Mouse (Mus musculus): ENCODE data around the gene Serpina1a.
"Not testable (repeated sequence)": the region's sequence is repeated elsewhere in the genome, so short reads cannot be mapped to it uniquely, and the experiment has no call there.

Serpina1a gene

GRCm38 (mm10) chr12:103863101-103863974, at the start of gene Serpina1a:
Serpina1a (minus strand) TSS chr12:103863562.
- not testable (repeated sequence) for DNase-seq (ENCODE audit: low spot score)

DNA sequence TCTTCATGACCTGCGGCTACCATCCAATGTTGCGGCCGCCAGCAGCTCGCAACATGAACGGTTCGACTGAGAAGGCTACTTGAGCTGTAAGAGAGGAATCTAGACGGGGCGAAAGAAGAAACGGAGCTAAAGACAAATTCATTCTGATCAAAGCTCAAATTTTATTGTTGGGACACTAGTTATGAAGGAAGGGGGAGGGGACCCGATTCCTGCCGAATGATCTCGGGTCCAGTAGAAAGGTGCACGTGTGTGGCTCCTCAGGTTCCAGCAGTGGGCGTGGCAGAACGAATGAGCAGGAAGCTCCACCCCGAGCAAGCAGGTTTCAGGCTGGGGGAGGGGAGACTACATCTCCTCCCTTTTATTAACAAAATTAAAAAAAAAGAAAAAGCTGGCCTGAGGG, 45.8 kb upstream of the Serpina1a start:
- DNase-seq (ENCODE audit: low spot score), result not testable (repeated sequence)

DNA sequence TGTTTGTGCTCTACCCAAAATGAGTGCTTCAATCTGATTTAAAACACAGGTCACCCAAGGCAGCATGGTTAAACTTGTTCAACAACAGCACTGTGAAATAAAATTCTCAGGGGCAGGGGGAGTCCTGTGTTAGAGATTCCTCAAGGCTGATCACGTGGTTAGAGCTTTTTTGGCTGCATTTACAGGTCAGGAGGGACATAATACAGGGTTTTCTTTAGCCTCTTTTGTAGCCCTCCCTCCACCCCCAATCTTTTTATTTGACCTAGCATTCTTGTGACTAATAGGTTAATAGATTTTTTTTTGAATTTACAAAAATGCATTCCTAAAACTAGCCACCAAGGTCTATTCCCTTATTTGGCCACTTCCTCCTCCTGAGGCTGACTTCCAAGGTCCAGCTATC, 44.4 kb upstream of the Serpina1a start:
- DNase-seq (ENCODE audit: low spot score), result not testable (repeated sequence)

DNA sequence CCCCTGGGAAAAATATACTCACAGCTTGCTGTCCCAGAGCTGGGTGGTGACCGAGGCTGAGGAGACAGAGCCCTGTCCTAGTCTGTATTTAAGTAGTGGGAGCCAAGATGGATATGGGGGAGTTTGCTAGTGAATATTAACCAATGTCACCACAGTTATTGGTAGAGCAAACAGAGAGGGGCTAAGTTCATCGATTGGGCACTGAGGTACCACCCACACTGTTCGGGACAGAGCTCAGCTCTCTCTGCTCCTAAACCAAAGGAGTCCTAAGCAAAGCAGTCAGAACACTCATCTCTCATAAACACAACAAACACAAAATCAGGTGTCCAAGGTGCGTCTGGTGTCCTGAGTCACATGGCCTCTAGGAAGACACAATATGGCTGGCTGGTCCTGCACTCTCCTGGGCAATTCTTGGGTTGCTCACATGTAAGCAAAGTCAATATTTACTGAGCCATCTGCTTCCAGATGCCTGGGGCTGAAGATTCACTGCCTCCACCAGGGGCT, 41.5 kb upstream of the Serpina1a start, which contains the start of gene Serpina1c:
Gene Serpina1c (minus strand): TSS at position 51 of the 504 bp plus-strand sequence.
- DNase-seq (ENCODE audit: low spot score), result not testable (repeated sequence)

GRCm38 (mm10) chr12:103901929-103902328, 38.6 kb upstream of the Serpina1a start:
- DNase-seq (ENCODE audit: low spot score), result not testable (repeated sequence)

GRCm38 (mm10) chr12:103866873-103867272, 3.5 kb upstream of the Serpina1a start:
- DNase-seq (ENCODE audit: low spot score), result peak; percentile 3

- DNase-seq (ENCODE audit: low spot score), result no peak
These were observed 2.4 kb downstream of the Serpina1a start for GRCm38 (mm10) chr12:103860976-103861375.

GRCm38 (mm10) chr12:103860571-103860970, 2.8 kb downstream of the Serpina1a start:
- DNase-seq (ENCODE audit: low spot score), result not testable (repeated sequence)

GRCm38 (mm10) chr12:103859584-103859983, 3.8 kb downstream of the Serpina1a start:
- DNase-seq (ENCODE audit: low spot score), result not testable (repeated sequence)

DNA sequence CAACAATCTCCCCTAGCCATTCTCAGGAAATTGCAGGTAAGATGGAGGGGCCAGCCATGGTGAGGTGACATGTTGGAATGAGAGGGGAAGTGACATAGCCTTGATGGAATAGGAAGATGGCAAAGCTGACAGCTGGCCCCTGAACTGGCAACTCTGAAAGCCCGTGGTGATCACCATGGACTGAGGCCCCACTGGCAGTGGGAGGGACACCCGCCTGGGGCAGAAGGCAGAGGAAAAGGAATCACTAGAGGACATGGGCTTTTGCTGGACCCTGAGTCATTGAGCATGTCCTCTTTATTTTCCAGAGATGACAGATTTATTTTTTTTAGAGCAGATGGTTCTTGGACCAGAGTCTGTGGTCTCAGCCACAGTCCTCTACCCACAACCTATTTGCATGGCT, 10.3 kb downstream of the Serpina1a start:
- DNase-seq (ENCODE audit: low spot score), result not testable (repeated sequence)

DNA sequence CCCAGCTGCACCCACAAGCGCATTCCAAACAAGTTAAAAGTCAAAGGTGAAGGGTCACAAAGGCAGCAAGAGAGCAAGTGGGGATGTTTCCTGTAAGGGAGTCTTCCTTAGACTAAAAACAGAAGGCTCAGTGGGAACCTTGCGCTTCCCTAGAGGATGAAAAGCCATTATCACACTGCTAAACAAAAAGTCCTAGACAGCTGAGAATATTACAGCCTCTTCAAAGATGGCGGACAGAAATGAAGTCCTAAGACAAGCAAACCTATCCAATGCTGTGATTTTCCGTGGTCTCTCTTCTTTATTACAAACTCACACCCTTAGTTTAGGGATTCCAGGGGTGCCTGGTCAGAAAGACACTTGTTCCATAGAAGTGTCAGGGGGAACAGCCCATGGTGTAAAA, 33.1 kb downstream of the Serpina1a start, which contains the start of gene Serpina1b:
Gene Serpina1b (minus strand): TSS at position 101 of the 400 bp plus-strand sequence.
- DNase-seq (ENCODE audit: low spot score), result not testable (repeated sequence)

DNA sequence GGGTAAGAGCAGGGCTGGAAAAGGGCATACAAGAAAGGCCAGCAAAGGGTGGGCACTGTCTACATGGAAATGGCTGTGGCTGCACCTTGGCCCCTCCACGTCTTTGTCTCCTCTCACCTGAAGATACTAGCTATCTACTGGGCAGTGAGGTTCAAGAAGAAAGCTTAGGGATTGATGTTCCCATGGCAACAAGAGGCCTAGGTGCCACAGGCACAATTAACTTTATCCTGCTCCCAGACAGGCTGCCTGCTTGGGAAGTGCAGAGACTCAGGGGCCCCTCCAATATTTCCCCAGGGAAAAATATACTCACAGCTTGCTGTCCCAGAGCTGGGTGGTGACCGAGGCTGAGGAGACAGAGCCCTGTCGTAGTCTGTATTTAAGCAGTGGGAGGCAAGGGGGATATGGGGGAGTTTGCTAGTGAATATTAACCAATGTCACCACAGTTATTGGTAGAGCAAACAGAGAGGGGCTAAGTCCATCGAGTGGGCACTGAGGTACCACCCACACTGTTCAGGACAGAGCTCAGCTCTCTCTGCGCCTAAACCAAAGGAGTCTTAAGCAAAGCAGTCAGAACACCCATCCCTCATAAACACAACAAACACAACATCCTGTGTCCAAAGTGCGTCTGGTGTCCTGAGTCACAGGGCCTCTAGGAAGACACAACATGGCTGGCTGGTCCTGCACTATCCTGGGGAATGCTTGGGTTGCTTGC, 35.5 kb downstream of the Serpina1a start:
- not testable (repeated sequence) for DNase-seq (ENCODE audit: low spot score)

GRCm38 (mm10) chr12:103823826-103824225, 39.5 kb downstream of the Serpina1a start:
- not testable (repeated sequence) for DNase-seq (ENCODE audit: low spot score)

Data from testis, postnatal 14 days (tissue).